Mouse (Mus musculus) kidney, postnatal 25 days (tissue): Measurements from ENCODE around the gene Atp6v1fnb.

Experiments
- DNase-seq, 2 experiments: peaks; one replicate each; pipeline ENCODE4 v3.0.0; 2021; ENCODE audit warnings: mixed read lengths in 2 of 2

Gene Atp6v1fnb

GRCm38 (mm10) chr6:29471137-29471536 lies at the start of gene Atp6v1fnb:
Gene Atp6v1fnb (plus strand): TSS chr6:29471437.
- no peak for DNase-seq

- DNase-seq = no peak
These were observed 46.1 kb upstream of the Atp6v1fnb start for GRCm38 (mm10) chr6:29425118-29425517.

- no peak for DNase-seq
These were observed 44.9 kb upstream of the Atp6v1fnb start for GRCm38 (mm10) chr6:29426331-29426730.

GRCm38 (mm10) chr6:29428171-29428570 lies 43.1 kb upstream of the Atp6v1fnb start:
- no peak for DNase-seq

GRCm38 (mm10) chr6:29430681-29431420 lies 40.4 kb upstream of the Atp6v1fnb start:
- no peak for DNase-seq

- no peak for DNase-seq
These were observed 39.8 kb upstream of the Atp6v1fnb start for GRCm38 (mm10) chr6:29431473-29431872.

GRCm38 (mm10) chr6:29432156-29432555 lies 39.1 kb upstream of the Atp6v1fnb start:
- no peak for DNase-seq

- no peak for DNase-seq
These were observed 38.6 kb upstream of the Atp6v1fnb start for GRCm38 (mm10) chr6:29432676-29433037.

- DNase-seq = peak in 1 of 2 experiments; percentile 21
These were observed 38.0 kb upstream of the Atp6v1fnb start, which contains the start of gene Flnc for GRCm38 (mm10) chr6:29433038-29433803. Gene Flnc (plus strand): TSS chr6:29433256.

- no peak for DNase-seq
These were observed 37.1 kb upstream of the Atp6v1fnb start for GRCm38 (mm10) chr6:29433804-29434795.

- no peak for DNase-seq
These were observed 36.1 kb upstream of the Atp6v1fnb start for GRCm38 (mm10) chr6:29434911-29435691.

GRCm38 (mm10) chr6:29435940-29436451 lies 35.2 kb upstream of the Atp6v1fnb start:
- no peak for DNase-seq

- no peak for DNase-seq
These were observed 34.7 kb upstream of the Atp6v1fnb start for GRCm38 (mm10) chr6:29436461-29436934.

GRCm38 (mm10) chr6:29439251-29439650 lies 32.0 kb upstream of the Atp6v1fnb start:
- DNase-seq = no peak

- DNase-seq = no peak
These were observed 31.4 kb upstream of the Atp6v1fnb start for GRCm38 (mm10) chr6:29439789-29440188.

GRCm38 (mm10) chr6:29444773-29445172 lies 26.5 kb upstream of the Atp6v1fnb start:
- peak; percentile 60 to 62 for DNase-seq

GRCm38 (mm10) chr6:29445354-29445753 lies 25.9 kb upstream of the Atp6v1fnb start:
- no peak for DNase-seq

- no peak for DNase-seq
These were observed 21.4 kb upstream of the Atp6v1fnb start for GRCm38 (mm10) chr6:29449858-29450257.

- no peak for DNase-seq
These were observed 20.6 kb upstream of the Atp6v1fnb start for GRCm38 (mm10) chr6:29450667-29451066.

GRCm38 (mm10) chr6:29461502-29461901 lies 9.7 kb upstream of the Atp6v1fnb start:
- DNase-seq = no peak

GRCm38 (mm10) chr6:29463388-29463787 lies 7.8 kb upstream of the Atp6v1fnb start:
- no peak for DNase-seq
